Mouse (Mus musculus) ovary, postnatal 14 days (tissue): ENCODE results near the gene Mcts2.

Experiments
- DNase-seq: peaks from one replicate; pipeline ENCODE4 v3.0.0; 2022; ENCODE audit warnings: low spot score

Mcts2 gene

DNA sequence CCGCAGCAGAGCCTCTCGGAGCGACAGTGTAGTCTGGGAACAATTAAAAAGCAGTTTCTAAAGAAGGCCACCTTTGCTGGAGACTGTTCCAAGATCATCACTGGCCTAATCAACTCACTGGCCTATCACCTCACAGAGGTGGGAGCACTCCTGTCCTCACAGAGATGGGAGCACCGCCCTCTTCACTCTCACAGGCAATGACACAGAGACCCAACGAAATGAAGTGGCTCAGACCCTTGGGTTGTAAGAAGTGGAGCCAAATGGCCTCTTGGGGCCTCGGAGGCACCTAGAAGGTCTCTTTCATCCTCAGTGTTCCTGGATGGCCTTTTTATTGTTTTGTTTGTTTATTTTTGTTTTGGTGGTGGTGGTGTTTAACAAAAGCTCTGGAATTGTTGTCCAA lies 39.4 kb downstream of the Mcts2 start:
- no peak for DNase-seq

DNA sequence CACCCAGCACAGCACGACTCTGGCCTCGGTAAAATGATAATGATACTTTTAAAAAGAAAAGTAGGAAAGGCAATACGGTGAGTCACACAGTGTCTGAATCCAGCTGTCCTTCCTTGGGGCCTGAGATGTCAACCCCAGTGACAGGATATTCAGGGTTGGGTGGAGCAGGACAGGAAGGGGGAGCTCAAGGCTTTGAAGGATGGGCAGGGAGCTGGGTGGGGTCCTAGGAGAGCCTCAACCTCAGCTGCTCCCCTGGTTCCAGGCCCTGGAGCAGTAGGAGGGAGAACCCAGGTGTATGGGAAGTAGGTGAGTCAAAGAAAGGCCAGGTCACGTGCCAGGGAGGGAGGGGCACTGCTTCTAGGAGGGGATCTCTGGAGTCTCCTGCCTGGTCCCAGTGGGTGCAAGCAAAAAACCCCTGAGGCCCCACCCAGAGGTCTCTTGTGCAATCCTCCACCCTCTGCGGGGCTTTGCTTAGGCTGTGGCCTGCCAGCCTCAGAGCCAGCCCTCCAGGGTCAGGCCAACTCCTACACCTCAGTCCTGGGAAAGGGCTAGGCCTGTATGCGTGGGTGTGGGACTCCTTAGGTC lies 40.0 kb downstream of the Mcts2 start:
- DNase-seq, result no peak

DNA sequence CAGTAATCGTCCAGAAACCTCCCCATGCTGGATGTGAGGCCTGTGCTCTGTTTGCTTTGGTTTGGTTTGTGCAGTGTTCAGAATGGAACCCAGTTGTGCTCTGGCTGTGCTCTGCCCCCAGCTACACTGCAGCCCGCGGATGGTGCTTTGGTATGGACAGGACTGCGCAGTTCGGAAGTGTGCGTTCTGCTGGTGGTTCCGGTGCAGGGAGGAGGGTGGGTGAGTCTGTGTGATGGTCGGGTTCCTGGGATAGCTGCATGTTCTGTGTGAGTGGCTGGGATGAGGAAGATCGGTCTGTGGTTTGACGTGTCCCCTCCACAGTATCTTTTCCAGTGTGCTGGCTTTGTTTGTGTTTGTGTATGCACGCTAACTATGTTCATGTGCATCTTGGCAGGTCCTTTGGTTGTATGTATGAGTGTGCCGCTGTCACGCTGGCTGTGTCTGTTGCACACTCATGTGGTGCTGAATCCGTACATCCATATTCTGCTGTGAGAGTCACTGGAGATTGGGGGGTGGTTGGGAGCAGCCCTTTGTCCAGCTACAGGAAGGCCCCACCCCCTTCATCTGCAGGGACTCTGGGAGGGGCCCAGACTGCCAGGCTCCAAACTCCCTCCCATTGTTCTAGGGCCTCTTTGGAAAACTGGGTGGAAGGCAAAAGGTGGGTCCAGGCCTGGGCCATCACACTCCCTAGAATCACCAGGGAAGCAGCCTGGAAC lies 41.1 kb downstream of the Mcts2 start:
- no peak for DNase-seq

DNA sequence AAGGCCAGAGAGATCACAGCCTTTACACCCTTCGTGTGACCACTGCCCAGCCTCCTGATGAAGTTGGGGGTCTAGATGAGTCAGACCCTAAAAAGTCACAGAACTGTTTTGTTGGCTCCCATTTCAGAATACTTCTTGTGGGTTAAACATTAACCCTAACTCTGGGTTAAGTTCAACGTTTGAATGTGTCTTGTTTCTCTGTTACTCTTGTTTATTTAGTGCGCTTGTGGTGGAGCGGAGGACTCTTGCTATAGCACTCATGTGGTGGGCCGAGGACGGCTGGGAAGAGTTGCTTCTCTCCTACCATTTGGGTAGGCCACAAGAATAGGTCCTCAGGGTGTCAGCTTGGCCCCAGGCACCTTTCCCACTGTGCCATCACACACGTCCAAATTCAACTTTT lies 41.8 kb downstream of the Mcts2 start:
- DNase-seq, result no peak

DNA sequence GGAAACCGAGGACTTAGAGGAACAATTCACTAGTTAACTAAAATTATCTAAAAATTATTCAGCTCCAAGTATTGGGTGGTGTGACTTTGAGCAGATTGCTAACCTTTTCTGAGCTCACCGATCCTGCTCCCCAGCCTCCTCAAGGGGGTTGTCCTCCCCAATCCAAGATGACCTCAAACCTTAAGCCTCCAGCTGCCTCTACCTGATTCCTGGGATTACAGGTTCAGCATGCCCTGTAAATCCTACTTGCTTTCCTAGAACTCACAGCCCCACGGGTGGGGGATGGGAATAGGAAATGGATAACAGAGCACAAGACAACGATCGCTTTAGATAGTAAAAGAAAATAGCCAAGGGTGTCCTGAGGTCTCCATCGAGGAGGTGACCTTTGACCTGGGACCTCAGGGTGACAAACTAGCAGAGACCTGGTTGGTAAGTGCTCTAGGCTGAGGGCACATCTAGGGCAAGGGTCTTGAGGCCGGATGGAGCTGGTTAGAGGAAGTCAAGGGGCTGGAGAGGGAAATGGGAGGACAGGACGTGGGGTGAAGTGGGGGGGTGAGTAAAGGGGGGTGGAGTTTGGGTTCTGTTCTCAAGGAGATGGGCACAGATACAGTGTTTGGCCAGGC lies 42.3 kb downstream of the Mcts2 start:
- no peak for DNase-seq

DNA sequence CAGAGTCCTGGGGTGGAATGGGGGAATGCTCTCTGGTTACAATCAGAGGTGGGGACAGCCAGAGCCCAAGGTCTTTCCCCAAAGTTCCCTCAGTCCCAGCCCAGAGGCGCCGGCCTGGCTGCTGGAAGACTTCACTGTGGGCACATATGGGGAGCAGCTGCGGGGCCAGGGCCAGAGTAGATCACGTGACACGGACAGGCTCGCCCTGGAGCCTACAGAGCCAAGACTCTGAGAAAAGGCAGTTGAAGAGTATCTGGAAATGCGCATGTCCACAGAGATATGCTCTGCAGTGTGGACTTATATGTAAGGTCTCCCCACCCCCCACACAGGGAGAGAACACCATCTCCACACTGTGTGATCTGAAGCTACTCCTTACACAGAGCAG lies 42.8 kb downstream of the Mcts2 start:
- no peak for DNase-seq

DNA sequence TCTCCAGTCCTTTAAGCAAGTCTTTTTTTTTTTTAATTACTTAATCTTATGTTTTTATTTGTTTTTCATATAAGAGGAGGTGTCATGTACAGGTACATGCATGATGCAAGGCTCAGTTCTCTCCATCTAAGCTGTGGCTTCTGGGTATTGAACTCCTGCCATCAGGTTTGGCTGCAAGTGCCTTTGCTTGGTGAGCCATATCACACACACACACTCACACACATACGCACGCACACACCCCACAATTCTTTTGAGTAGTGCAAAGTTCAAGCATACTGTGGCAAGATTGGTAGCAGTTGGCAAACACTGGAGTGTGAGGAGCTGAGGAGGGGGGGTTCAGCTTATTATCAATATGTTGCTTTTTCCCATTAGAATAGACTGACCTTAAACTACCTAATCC lies 46.4 kb downstream of the Mcts2 start:
- DNase-seq, result no peak

DNA sequence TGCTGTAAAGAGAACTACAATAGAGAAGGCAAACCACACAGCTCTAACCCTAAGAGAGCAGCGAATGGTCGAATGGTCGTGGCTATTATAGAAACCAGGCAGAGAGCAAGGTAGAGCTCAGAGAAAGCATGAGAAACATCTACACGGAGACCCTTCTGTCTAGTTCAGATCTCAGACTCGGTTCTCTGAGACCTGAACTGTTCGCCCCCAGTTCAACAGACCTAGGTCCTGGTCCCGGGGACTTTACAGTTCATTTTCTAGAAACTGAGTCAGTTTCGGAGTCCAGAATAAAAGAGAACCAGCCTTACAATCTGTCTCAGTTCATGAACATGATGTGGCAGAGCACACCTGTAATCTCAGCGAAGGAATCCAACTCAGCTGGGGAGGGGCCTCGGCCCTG lies 47.7 kb downstream of the Mcts2 start:
- DNase-seq, result no peak

DNA sequence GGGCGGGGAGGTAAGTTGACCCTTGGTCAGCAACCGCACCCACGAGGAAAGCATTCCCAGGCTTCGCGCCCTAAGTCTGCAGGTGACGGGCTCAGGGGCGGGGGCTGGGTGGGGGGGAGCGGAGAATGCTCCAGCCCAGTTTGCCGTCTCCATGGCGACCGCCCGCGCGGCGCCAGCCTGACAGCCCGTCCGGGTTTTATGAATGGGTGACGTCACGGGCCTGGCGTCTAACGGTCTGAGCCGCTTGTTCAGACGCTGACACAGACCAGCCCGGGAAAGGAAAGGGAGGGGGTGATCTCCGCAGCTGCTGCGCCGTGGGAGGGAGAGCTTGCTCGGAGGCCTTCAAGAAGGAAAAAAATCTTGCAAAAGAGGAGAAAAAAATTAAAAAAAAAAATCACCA lies 48.1 kb downstream of the Mcts2 start:
- DNase-seq, result peak; percentile 88

DNA sequence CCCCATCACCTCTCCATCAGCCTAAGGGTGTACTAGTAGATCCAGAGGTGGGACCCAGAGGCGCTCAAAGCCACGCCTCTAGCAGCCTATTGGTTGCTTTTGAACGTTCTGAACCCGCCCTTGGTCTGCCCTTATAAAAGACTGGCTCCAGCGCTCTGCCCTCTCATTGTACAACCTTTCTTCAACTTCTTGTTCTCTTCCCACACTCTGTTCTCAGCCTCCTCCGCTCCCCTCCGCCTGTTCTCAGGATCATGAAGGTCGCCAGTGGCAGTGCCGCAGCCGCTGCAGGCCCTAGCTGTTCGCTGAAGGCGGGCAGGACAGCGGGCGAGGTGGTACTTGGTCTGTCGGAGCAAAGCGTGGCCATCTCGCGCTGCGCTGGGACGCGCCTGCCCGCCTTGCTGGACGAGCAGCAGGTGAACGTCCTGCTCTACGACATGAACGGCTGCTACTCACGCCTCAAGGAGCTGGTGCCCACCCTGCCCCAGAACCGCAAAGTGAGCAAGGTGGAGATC lies 49.3 kb downstream of the Mcts2 start, which contains the start of gene Id1:
Id1 (plus strand) TSS at position 162 of the 512 bp plus-strand sequence.
- DNase-seq, result peak; percentile 83

DNA sequence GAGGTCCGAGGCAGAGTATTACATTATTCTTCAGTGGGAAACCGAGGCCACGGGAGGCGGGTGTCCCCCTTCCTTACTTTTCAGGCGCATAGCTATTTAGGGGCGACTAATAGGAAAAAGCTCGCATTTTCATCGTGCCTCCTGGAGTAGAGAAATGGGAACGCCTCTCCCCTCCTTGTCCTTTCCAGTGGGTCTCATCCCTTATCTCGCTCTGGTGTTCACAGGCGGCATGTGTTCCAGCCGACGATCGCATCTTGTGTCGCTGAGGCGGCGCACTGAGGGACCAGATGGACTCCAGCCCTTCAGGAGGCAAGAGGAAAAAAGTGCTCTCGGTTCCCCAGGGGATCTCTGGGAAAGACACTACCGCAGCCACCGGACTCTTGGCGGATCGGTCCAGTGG lies 49.9 kb downstream of the Mcts2 start:
- no peak for DNase-seq
